In genomic region chr3:32736244-32737171, GRCm38 (mm10) we compare ENCODE assay signal across 8 mouse cellular contexts. TPM values are rescaled to one million over a fixed set of nuclear protein-coding genes. Genes with fewer than 3 reads are reported as not detected.
DNase-seq lines count a peak whose midpoint lies in the region; ATAC-seq lines count a peak whose summit lies in the region.

TSS of gene Ndufb5 (plus strand) at chr3:32736990.

- intact Hi-C loops in gastrocnemius, postnatal 14 days (cut with DNase I; ENCODE audit: low total_unique reads), result no loop called here
- intact Hi-C loops in left cerebral cortex, postnatal 10 days (cut with DNase I), result loop anchor here (5.0 to 10.0 kb wide), 2 partner anchors 81 to 1068 kb away; partner anchors contain the start of gene Usp13

- DNase-seq in adrenal gland, adult (ENCODE audit: inconsistent age in 2 of 2, low spot score in 1 of 2), result peak; percentile 99 to 100
- peak; percentile 99 for DNase-seq in embryo, embryonic 10.5 days (ENCODE audit: low spot score)
- peak; percentile 97 for DNase-seq in gastrocnemius, postnatal 14 days
- DNase-seq in left cerebral cortex, postnatal 10 days (ENCODE audit: extremely low spot score in 1 of 2, low spot score in 2 of 2), result peak; percentile 98 to 99
- DNase-seq in right cerebral cortex, postnatal 25 days, result peak; percentile 98
- peak; percentile 95 to 98 for DNase-seq in urinary bladder, postnatal 4 days (ENCODE audit: low spot score in 2 of 2)

- peak; percentile 94 for ATAC-seq in inflammation-experienced regulatory T-cells, adult 6 months
- ATAC-seq in megakaryocyte-erythroid progenitor cell, adult 5-6 weeks (replicated peaks; ENCODE audit: low FRiP score, low TSS enrichment, poor library complexity, severe bottlenecking), result peak; percentile 93

RNA-seq across cellular contexts. Expression of gene Ndufb5, which starts in this region (rescaled TPM):
- 100 to 1,000 TPM; 471 to 544 TPM for total RNA-seq in gastrocnemius, postnatal 14 days (2021)
- 100 to 1,000 TPM; 255 to 284 (median 279) TPM for polyA plus RNA-seq in inflammation-experienced regulatory T-cells, adult 6 months (2017; shearing (Covaris generic))
- 100 to 1,000 TPM; 194 to 198 TPM for total RNA-seq in left cerebral cortex, postnatal 10 days (2021)
- total RNA-seq in megakaryocyte-erythroid progenitor cell, adult 5-6 weeks (2014; fragmentation: Nextera tagmentation), result 202 and 265 TPM in 2 replicates
- 147 and 148 TPM in 2 replicates for total RNA-seq in megakaryocyte-erythroid progenitor cell, adult 5-6 weeks (2017)

Comparison
In these comparisons a context has a peak if more than half of its experiments do, and no peak if none do; other contexts are left out.
1. Peak in every context shown above with its lines: DNase-seq and ATAC-seq.